Mouse (Mus musculus): ENCODE measurements at regions not wholly inside any gene's neighbourhood (a gene's known extent, or its start where the extent isn't known, plus 50 kb on each side); places are given as distances from the start of the nearest gene placed in this dataset.

- WGBS: 55% methylated on average over 14 of the region's 14 CpGs
Measured at GRCm38 (mm10) chr13:73107250-73107993, 152.9 kb upstream of the Irx4 start.

GRCm38 (mm10) chr13:73116822-73117632, 143.3 kb upstream of the Irx4 start:
- Histone ChIP-seq H3K4me2 (ENCODE audit: low read depth, low read length) (no peak overlapping the region), H3K27ac (replicated peaks; ENCODE audit: low read depth, low read length) (no peak overlapping the region), H3K4me3 (ENCODE audit: low read depth, low read length) (no peak overlapping the region), H3K9me3 (ENCODE audit: control insufficient read depth, low read length) (no peaks in the 10 kb centered on the region), H3K4me1 (ENCODE audit: control insufficient read depth, insufficient read depth, low read length) (no peaks in the 10 kb centered on the region), H3K36me3 (ENCODE audit: control insufficient read depth, insufficient read depth, low read length) (no peaks in the 10 kb centered on the region), H3K9ac (ENCODE audit: low read depth, low read length) (no peak overlapping the region), H3K27me3 (replicated peaks; ENCODE audit: control insufficient read depth, insufficient read depth, low read length) (no peaks in the 10 kb centered on the region)
- DNase-seq (ENCODE audit: low spot score): no peak
- WGBS: 72% methylated on average over 22 of the region's 22 CpGs
- peak; percentile 26; the same call in 1 of the 2 replicates for ATAC-seq (ENCODE audit: low read depth)

More at GRCm38 (mm10) chr13:73107250-73107993, 152.9 kb upstream of the Irx4 start:
- no peak for ATAC-seq (ENCODE audit: low read depth)
- H3K27me3 ChIP-seq (replicated peaks; ENCODE audit: control insufficient read depth, insufficient read depth, low read length): no peaks in the 10 kb centered on the region
- no peaks in the 10 kb centered on the region for H3K36me3 ChIP-seq (ENCODE audit: control insufficient read depth, insufficient read depth, low read length)
- DNase-seq (ENCODE audit: low spot score): no peak
- no peaks in the 10 kb centered on the region for H3K4me1 ChIP-seq (ENCODE audit: control insufficient read depth, insufficient read depth, low read length)
- no peak overlapping the region for H3K4me3 ChIP-seq (ENCODE audit: low read depth, low read length)
- H3K27ac ChIP-seq (replicated peaks; ENCODE audit: low read depth, low read length): no peak overlapping the region
- H3K9me3 ChIP-seq (ENCODE audit: control insufficient read depth, low read length): no peaks in the 10 kb centered on the region
- H3K4me2 ChIP-seq (ENCODE audit: low read depth, low read length): no peak overlapping the region
- no peak overlapping the region for H3K9ac ChIP-seq (ENCODE audit: low read depth, low read length)

GRCm38 (mm10) chr13:73117633-73118076, 142.6 kb upstream of the Irx4 start:
- H3K4me2 ChIP-seq (ENCODE audit: low read depth, low read length): no peak overlapping the region
- H3K27me3 ChIP-seq (replicated peaks; ENCODE audit: control insufficient read depth, insufficient read depth, low read length): no peaks in the 10 kb centered on the region
- ATAC-seq (ENCODE audit: low read depth) (0 out of 2 replicates have a peak, but pooled peaks have one; percentile 9), DNase-seq (ENCODE audit: low spot score) (no peak)
- no peak overlapping the region for H3K9ac ChIP-seq (ENCODE audit: low read depth, low read length)
- H3K27ac ChIP-seq (replicated peaks; ENCODE audit: low read depth, low read length): no peak overlapping the region
- H3K4me3 ChIP-seq (ENCODE audit: low read depth, low read length): no peak overlapping the region
- H3K4me1 ChIP-seq (ENCODE audit: control insufficient read depth, insufficient read depth, low read length): no peaks in the 10 kb centered on the region
- 76% methylated on average over 15 of the region's 15 CpGs for WGBS
- no peaks in the 10 kb centered on the region for H3K36me3 ChIP-seq (ENCODE audit: control insufficient read depth, insufficient read depth, low read length)
- no peaks in the 10 kb centered on the region for H3K9me3 ChIP-seq (ENCODE audit: control insufficient read depth, low read length)

GRCm38 (mm10) chr13:73122945-73123344, 137.3 kb upstream of the Irx4 start:
- Histone ChIP-seq H3K4me2 (ENCODE audit: low read depth, low read length) (no peak overlapping the region), H3K9me3 (ENCODE audit: control insufficient read depth, low read length) (no peaks in the 10 kb centered on the region)
- ATAC-seq (ENCODE audit: low read depth): no peak

GRCm38 (mm10) chr13:73131270-73131669, 129.0 kb upstream of the Irx4 start:
- ATAC-seq (ENCODE audit: low read depth) (no peak), DNase-seq (ENCODE audit: low spot score) (no peak)
- H3K4me2 ChIP-seq (ENCODE audit: low read depth, low read length): no peak overlapping the region
- no peaks in the 10 kb centered on the region for H3K27me3 ChIP-seq (replicated peaks; ENCODE audit: control insufficient read depth, insufficient read depth, low read length)
- no peaks in the 10 kb centered on the region for H3K4me1 ChIP-seq (ENCODE audit: control insufficient read depth, insufficient read depth, low read length)
- H3K9me3 ChIP-seq (ENCODE audit: control insufficient read depth, low read length): no peaks in the 10 kb centered on the region
- no peak overlapping the region for H3K27ac ChIP-seq (replicated peaks; ENCODE audit: low read depth, low read length)
- no peak overlapping the region for H3K4me3 ChIP-seq (ENCODE audit: low read depth, low read length)
- WGBS: 34% methylated on average over 6 of the region's 6 CpGs
- no peak overlapping the region for H3K9ac ChIP-seq (ENCODE audit: low read depth, low read length)
- H3K36me3 ChIP-seq (ENCODE audit: control insufficient read depth, insufficient read depth, low read length): no peaks in the 10 kb centered on the region

More at GRCm38 (mm10) chr13:73122945-73123344, 137.3 kb upstream of the Irx4 start:
- no peak for DNase-seq (ENCODE audit: low spot score)
- no peak overlapping the region for H3K4me3 ChIP-seq (ENCODE audit: low read depth, low read length)
- H3K36me3 ChIP-seq (ENCODE audit: control insufficient read depth, insufficient read depth, low read length): no peaks in the 10 kb centered on the region
- 93% methylated on average over 1 of the region's 1 CpGs for WGBS
- H3K27ac ChIP-seq (replicated peaks; ENCODE audit: low read depth, low read length): no peak overlapping the region
- H3K4me1 ChIP-seq (ENCODE audit: control insufficient read depth, insufficient read depth, low read length): no peaks in the 10 kb centered on the region
- H3K9ac ChIP-seq (ENCODE audit: low read depth, low read length): no peak overlapping the region
- H3K27me3 ChIP-seq (replicated peaks; ENCODE audit: control insufficient read depth, insufficient read depth, low read length): no peaks in the 10 kb centered on the region

GRCm38 (mm10) chr13:73132746-73133145, 127.5 kb upstream of the Irx4 start:
- H3K27me3 ChIP-seq (replicated peaks; ENCODE audit: control insufficient read depth, insufficient read depth, low read length): no peaks in the 10 kb centered on the region
- H3K4me1 ChIP-seq (ENCODE audit: control insufficient read depth, insufficient read depth, low read length): no peaks in the 10 kb centered on the region
- DNase-seq (ENCODE audit: low spot score) (peak; percentile 41), ATAC-seq (ENCODE audit: low read depth) (peak; percentile 30; the same call in 1 of the 2 replicates)
- no peaks in the 10 kb centered on the region for H3K36me3 ChIP-seq (ENCODE audit: control insufficient read depth, insufficient read depth, low read length)
- H3K27ac ChIP-seq (replicated peaks; ENCODE audit: low read depth, low read length): no peak overlapping the region
- WGBS: 51% methylated on average over 6 of the region's 6 CpGs
- H3K9me3 ChIP-seq (ENCODE audit: control insufficient read depth, low read length): no peaks in the 10 kb centered on the region
- no peak overlapping the region for H3K4me3 ChIP-seq (ENCODE audit: low read depth, low read length)
- no peak overlapping the region for H3K9ac ChIP-seq (ENCODE audit: low read depth, low read length)
- H3K4me2 ChIP-seq (ENCODE audit: low read depth, low read length): no peak overlapping the region

- no peak for DNase-seq (ENCODE audit: low spot score)
- Histone ChIP-seq H3K4me1 (ENCODE audit: control insufficient read depth, insufficient read depth, low read length) (no peaks in the 10 kb centered on the region), H3K9me3 (ENCODE audit: control insufficient read depth, low read length) (no peaks in the 10 kb centered on the region), H3K27me3 (replicated peaks; ENCODE audit: control insufficient read depth, insufficient read depth, low read length) (no peaks in the 10 kb centered on the region), H3K36me3 (ENCODE audit: control insufficient read depth, insufficient read depth, low read length) (no peaks in the 10 kb centered on the region), H3K4me2 (ENCODE audit: low read depth, low read length) (no peak overlapping the region), H3K9ac (ENCODE audit: low read depth, low read length) (no peak overlapping the region), H3K4me3 (ENCODE audit: low read depth, low read length) (no peak overlapping the region), H3K27ac (replicated peaks; ENCODE audit: low read depth, low read length) (no peak overlapping the region)
- no peak for ATAC-seq (ENCODE audit: low read depth)
Measured at GRCm38 (mm10) chr13:73134929-73135328, 125.3 kb upstream of the Irx4 start.

- ATAC-seq (ENCODE audit: low read depth) (no peak), DNase-seq (ENCODE audit: low spot score) (no peak)
- Histone ChIP-seq H3K4me2 (ENCODE audit: low read depth, low read length) (no peak overlapping the region), H3K27ac (replicated peaks; ENCODE audit: low read depth, low read length) (no peak overlapping the region), H3K4me3 (ENCODE audit: low read depth, low read length) (no peak overlapping the region), H3K27me3 (replicated peaks; ENCODE audit: control insufficient read depth, insufficient read depth, low read length) (no peaks in the 10 kb centered on the region), H3K4me1 (ENCODE audit: control insufficient read depth, insufficient read depth, low read length) (no peaks in the 10 kb centered on the region), H3K9ac (ENCODE audit: low read depth, low read length) (no peak overlapping the region), H3K36me3 (ENCODE audit: control insufficient read depth, insufficient read depth, low read length) (no peaks in the 10 kb centered on the region), H3K9me3 (ENCODE audit: control insufficient read depth, low read length) (0 out of 2 replicates have a peak, but pooled peaks cover 3% of the 10 kb centered on the region)
- 93% methylated on average over 2 of the region's 2 CpGs for WGBS
Measured at GRCm38 (mm10) chr13:73141302-73141701, 119.0 kb upstream of the Irx4 start.

Data from embryonic facial prominence, embryonic 14.5 days (tissue).